Mouse (Mus musculus) stomach, postnatal 0 days (tissue): ENCODE measurements at regions not wholly inside any gene's neighbourhood (a gene's known extent, or its start where the extent isn't known, plus 50 kb on each side); places are given as distances from the start of the nearest gene placed in this dataset.

Experiments
- ATAC-seq: fragments of 200-750 bp; cut with Nextera tagmentation; 2 replicates; pipeline ENCODE4 v1.8.0; 2017; ENCODE audit not compliant: low FRiP score, low TSS enrichment
- DNase-seq: peaks from one replicate; pipeline ENCODE4 v3.0.0-alpha.2; 2016; ENCODE audit warnings: low spot score
- H3K27ac ChIP-seq: fragments of 300-500 bp; sonication (generic); replicated peaks from 2 replicates; pipeline ENCODE4 v1.5.1; 2014; ENCODE audit warnings: mild to moderate bottlenecking, control low read depth
- H3K27me3 ChIP-seq: fragments of 300-500 bp; sonication (generic); 2 replicates; pipeline ENCODE4 v1.6.1; 2014; ENCODE audit warnings: low read length; ENCODE audit not compliant: control insufficient read depth, insufficient read depth
- H3K36me3 ChIP-seq: fragments of 300-500 bp; sonication (generic); 2 replicates; pipeline ENCODE4 v1.6.1; 2014; ENCODE audit warnings: low read length, mixed read lengths; ENCODE audit not compliant: control insufficient read depth, insufficient read depth
- H3K4me1 ChIP-seq: fragments of 300-500 bp; sonication (generic); replicated peaks from 2 replicates; pipeline ENCODE4 v1.6.1; 2014; ENCODE audit warnings: antibody characterized with exemption; ENCODE audit not compliant: control insufficient read depth, insufficient read depth
- H3K4me2 ChIP-seq: fragments of 300-500 bp; sonication (generic); replicated peaks from 2 replicates; pipeline ENCODE4 v1.6.1; 2014; ENCODE audit warnings: low read depth, mild to moderate bottlenecking, control low read depth, moderate library complexity
- H3K4me3 ChIP-seq: fragments of 300-500 bp; sonication (generic); 2 replicates; pipeline ENCODE4 v1.5.1; 2014; ENCODE audit warnings: low read depth, low read length, control low read depth
- H3K9ac ChIP-seq: fragments of 300-500 bp; sonication (generic); 2 replicates; pipeline ENCODE4 v1.6.1; 2014; ENCODE audit warnings: mild to moderate bottlenecking, low read length, control low read depth, mixed read lengths
- H3K9me3 ChIP-seq: fragments of 300-500 bp; sonication (generic); 2 replicates; pipeline ENCODE4 v1.6.1; 2016; ENCODE audit warnings: low read length; ENCODE audit not compliant: control insufficient read depth
- CTCF ChIP-seq: IDR thresholded peaks from 2 replicates; pipeline ENCODE4 v1.5.1; 2016; ENCODE audit warnings: antibody characterized with exemption, low read depth, mild to moderate bottlenecking, moderate library complexity
- EP300 ChIP-seq: optimal IDR thresholded peaks from 2 replicates; pipeline ENCODE3; 2016; ENCODE audit warnings: antibody characterized with exemption
- WGBS: fragments of 180-500 bp; shearing (Covaris S2); extraction: QIAGEN DNeasy Blood & Tissue Kit; methylation state at CpG from one replicate; pipeline ENCODE4 v1.1.7; 2014; 5-methylcytosine and 5-hydroxymethylcytosine counted together

DNA sequence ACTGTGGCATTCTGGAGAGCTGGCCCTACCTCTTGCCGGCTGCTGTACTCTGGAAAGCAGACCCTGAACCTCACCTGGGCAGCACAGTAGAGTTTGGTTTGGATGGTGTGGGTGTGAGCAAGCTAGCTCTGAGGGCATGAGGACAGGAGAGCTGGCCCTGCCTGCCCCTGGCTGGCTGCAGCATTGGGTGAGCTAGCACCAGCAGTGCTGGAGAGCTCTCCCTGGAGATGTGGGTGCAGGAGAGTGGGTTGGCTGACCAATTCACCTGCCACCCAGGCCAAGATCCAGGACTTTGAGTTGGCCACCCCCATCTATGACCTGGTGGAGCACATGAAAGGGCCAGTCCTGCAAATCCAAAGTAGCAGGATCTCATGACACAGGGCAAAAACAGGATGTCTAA, 124.3 kb upstream of the Tcf21 start:
- Histone ChIP-seq H3K36me3 (no peaks in the 10 kb centered on the region), H3K9me3 (no peaks in the 10 kb centered on the region), H3K27ac (no peak overlapping the region), H3K9ac (no peak overlapping the region), H3K4me1 (no peaks in the 10 kb centered on the region), H3K4me2 (no peak overlapping the region), H3K4me3 (no peak overlapping the region), H3K27me3 (no peaks in the 10 kb centered on the region)
- 90% methylated on average over 1 of the region's 1 CpGs for WGBS
- DNase-seq: no peak
- TF ChIP-seq EP300 (no peak), CTCF (no peak)
- ATAC-seq: no peak

DNA sequence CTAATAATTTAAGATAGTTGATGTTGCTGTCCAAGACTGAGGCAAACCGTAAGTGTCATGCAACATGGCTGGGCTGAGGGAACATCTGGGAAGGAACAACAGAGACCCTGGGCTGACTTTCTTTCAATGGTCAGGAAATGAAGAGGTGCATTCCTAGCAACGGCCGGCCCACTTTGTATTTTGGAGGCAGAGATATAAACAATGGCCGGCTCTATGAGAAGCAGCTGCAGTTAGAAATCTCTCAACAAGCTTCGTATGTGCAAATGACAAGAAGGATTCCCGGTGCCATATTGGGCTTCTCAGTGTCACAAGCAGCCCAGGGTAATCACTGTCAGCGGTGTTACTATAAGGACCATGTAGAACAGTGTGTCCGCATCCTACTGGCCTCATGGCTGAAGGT, 108.0 kb upstream of the Tcf21 start:
- no peak overlapping the region for H3K27ac ChIP-seq
- DNase-seq: no peak
- no peak overlapping the region for H3K9ac ChIP-seq
- no peaks in the 10 kb centered on the region for H3K27me3 ChIP-seq
- 45% methylated on average over 8 of the region's 8 CpGs for WGBS
- no peak for TF ChIP-seq CTCF
- TF ChIP-seq EP300: no peak
- H3K36me3 ChIP-seq: no peaks in the 10 kb centered on the region
- peak; percentile 74; the same call in 1 of the 2 replicates for ATAC-seq
- H3K4me3 ChIP-seq: no peak overlapping the region
- no peak overlapping the region for H3K4me2 ChIP-seq
- no peaks in the 10 kb centered on the region for H3K4me1 ChIP-seq
- no peaks in the 10 kb centered on the region for H3K9me3 ChIP-seq

DNA sequence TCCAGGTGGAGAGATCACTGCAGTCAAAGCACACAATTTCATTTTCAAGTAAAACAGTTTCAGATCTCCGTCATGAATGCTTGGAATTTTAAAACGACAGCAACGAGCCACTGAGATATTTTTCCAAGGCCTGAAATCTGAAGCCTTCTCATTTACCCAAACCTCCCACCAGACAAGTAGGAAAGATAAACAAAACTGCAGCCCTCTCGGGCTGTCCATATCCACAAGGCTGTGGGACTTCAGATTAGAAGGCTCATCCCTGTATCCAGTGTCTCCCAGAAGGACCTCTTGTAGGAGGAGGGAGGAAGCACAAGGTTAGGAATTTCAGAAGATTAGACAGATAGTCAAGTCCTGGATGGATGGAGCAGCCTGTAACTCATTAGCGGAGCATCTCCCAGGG, 106.1 kb upstream of the Tcf21 start:
- Histone ChIP-seq H3K4me1 (no peaks in the 10 kb centered on the region), H3K4me2 (no peak overlapping the region), H3K27ac (peak overlapping the region; percentile 49; the same call in 1 of the 2 replicates), H3K9ac (no peak overlapping the region), H3K27me3 (no peaks in the 10 kb centered on the region), H3K4me3 (no peak overlapping the region), H3K36me3 (no peaks in the 10 kb centered on the region), H3K9me3 (no peaks in the 10 kb centered on the region)
- ATAC-seq (no peak), DNase-seq (no peak)
- WGBS: 13% methylated on average over 5 of the region's 5 CpGs
- TF ChIP-seq CTCF (no peak), EP300 (no peak)

DNA sequence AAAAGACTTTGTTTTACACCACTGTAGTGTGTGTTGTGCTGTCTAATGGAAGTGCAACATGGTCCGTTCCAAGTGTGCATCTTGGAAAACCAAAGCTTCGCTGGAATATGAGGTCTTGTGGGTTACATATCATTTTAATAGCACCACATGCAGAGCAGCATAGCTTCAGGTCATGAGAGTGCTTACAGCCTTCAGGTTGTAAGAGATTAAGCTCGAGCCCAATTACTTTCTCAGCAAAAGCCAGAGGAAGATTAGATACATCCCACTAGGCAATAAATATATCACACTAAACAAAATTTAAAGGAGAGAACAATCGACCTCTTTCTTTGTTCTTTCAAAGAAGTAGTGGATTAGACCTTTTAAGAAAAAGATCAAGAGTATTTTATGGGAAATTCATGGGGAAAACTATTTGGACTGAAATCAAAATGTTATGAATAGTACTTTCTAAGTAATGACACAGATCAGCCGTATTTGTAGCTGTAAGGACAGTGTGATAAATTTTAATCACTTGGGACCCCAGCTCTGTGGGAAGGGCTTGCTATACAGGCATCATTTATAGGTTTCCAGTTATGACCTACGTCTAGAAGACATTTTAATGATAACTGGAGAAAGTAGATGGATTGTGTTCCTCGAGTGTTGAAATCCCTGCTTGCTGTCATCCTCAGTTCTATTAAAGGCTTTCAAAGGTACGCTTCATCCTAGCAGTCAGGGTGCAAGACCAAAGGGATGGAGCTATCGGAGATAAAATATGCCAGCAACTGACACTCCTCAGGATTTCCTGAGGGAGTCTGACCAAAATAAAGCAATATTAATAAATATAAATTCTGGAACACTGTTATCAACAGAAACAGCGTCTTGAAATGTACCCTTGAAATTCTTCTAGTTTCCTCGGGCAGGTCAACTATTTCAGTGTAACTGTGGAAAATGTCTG, 101.3 kb upstream of the Tcf21 start:
- Histone ChIP-seq H3K4me2 (no peak overlapping the region), H3K9me3 (no peaks in the 10 kb centered on the region), H3K4me3 (no peak overlapping the region), H3K27me3 (no peaks in the 10 kb centered on the region), H3K36me3 (no peaks in the 10 kb centered on the region), H3K4me1 (no peaks in the 10 kb centered on the region), H3K9ac (no peak overlapping the region), H3K27ac (peak overlapping the region; percentile 59)
- ATAC-seq (no peak), DNase-seq (no peak)
- no peak for TF ChIP-seq EP300
- no peak for TF ChIP-seq CTCF
- 58% methylated on average over 11 of the region's 11 CpGs for WGBS

DNA sequence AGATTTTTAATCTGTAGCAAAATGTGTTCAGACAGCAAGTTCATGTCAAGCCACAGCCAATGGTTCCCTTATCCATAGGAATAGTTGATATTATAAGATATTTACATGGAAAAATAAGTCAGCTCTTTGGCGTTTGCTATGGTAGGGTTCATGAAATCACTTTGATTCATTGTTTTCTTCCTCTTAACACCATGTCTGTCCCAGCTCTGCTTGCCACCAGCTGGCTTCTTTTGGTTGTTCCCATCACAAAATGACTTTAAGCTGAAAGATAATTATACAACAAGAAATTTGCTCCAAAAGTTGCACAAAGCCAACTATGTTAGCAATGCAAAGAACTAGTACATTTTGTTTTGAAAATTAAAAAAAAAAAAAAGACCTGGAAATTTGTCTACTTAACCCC, 99.9 kb upstream of the Tcf21 start:
- Histone ChIP-seq H3K9ac (no peak overlapping the region), H3K36me3 (no peaks in the 10 kb centered on the region), H3K4me1 (no peaks in the 10 kb centered on the region), H3K4me2 (no peak overlapping the region), H3K27me3 (no peaks in the 10 kb centered on the region), H3K27ac (no peak overlapping the region), H3K4me3 (no peak overlapping the region), H3K9me3 (no peaks in the 10 kb centered on the region)
- DNase-seq (no peak), ATAC-seq (no peak)
- TF ChIP-seq CTCF (no peak), EP300 (no peak)
- 41% methylated on average over 1 of the region's 1 CpGs for WGBS

DNA sequence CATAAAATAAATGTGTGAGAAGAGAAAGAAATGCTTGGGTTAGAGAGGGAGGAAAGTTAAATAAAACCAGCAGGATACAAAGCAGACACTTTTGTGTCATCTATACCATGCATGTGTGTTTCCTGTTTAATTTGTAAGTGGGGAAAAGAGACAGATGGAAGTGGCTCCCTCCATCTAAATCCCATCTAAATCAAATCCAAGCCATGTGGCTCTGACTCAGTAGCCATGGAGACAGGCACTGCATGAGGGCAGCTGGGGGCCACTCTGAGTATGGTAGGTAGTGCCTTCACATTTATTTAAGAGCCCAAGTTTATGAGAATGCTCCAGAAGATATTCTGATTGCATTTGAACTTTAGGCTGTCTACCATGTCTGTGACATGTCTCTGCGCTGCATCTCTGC, 97.8 kb upstream of the Tcf21 start:
- no peak overlapping the region for H3K27ac ChIP-seq
- H3K4me3 ChIP-seq: no peak overlapping the region
- TF ChIP-seq EP300 (no peak), CTCF (no peak)
- H3K9me3 ChIP-seq: no peaks in the 10 kb centered on the region
- DNase-seq (no peak), ATAC-seq (no peak)
- WGBS: 87% methylated on average over 1 of the region's 1 CpGs
- no peak overlapping the region for H3K4me2 ChIP-seq
- no peak overlapping the region for H3K9ac ChIP-seq
- no peaks in the 10 kb centered on the region for H3K27me3 ChIP-seq
- H3K4me1 ChIP-seq: no peaks in the 10 kb centered on the region
- no peaks in the 10 kb centered on the region for H3K36me3 ChIP-seq
